Mouse (Mus musculus): ENCODE measurements at regions not wholly inside any gene's neighbourhood (a gene's known extent, or its start where the extent isn't known, plus 50 kb on each side); places are given as distances from the start of the nearest gene placed in this dataset.
"Not testable (repeated sequence)": the region's sequence is repeated elsewhere in the genome, so short reads cannot be mapped to it uniquely, and the experiment has no call there.

DNA sequence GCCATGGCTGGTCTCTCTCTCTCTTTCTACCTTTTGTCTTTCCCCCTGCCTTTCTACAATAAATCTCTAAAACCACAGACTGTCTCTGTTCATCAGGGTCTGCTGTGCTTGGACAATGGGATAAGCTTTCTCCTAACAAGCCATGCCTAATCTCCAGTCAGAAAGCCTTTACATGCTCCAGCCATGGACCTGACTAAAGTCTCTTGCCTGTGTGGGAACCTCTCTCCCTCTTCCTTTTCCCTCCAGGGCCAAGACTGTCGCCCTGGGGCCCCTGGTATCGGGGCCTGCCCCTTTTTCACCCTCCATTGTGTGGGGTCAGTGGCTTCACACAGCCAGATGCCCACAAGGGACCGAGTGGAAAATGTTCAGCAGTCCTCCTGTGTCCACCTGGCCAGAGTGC lies 1151.3 kb upstream of the Prmt6 start:
- TF ChIP-seq MAFK (IDR thresholded peaks at IDR 0.05; ENCODE audit: insufficient read depth, low read depth, low read length), result no peak
- TF ChIP-seq ZNF384 (IDR thresholded peaks at IDR 0.05; ENCODE audit: low read depth, low read length), result no peak
- TF ChIP-seq HCFC1 (IDR thresholded peaks at IDR 0.05; ENCODE audit: borderline replicate concordance, insufficient read depth, low read length), result no peak
- TF ChIP-seq CHD2 (IDR thresholded peaks at IDR 0.05; ENCODE audit: low read depth, low read length), result no peak
- no peak for TF ChIP-seq ZC3H11A (IDR thresholded peaks at IDR 0.05; ENCODE audit: borderline replicate concordance, low read depth, low read length)
- Histone ChIP-seq H3K27ac (ENCODE audit: insufficient read depth, low read depth, low read length, poor library complexity, severe bottlenecking) (no peak overlapping the region), H3K9ac (ENCODE audit: insufficient read depth, low read depth, low read length, poor library complexity, severe bottlenecking) (no peak overlapping the region), H3K9me3 (ENCODE audit: control insufficient read depth, insufficient read depth, low read depth, low read length) (0 out of 2 replicates have a peak, but pooled peaks cover 6% of the 10 kb centered on the region), H3K4me3 (ENCODE audit: insufficient read depth in 1 of 2, low read depth in 1 of 2, low read length in 2 of 2, poor library complexity in 1 of 2, severe bottlenecking in 1 of 2) (no peak overlapping the region), H3K36me3 (ENCODE audit: control insufficient read depth, insufficient read depth, low read length, poor library complexity, severe bottlenecking) (no peaks in the 10 kb centered on the region), H3K4me1 (ENCODE audit: control insufficient read depth in 2 of 2, insufficient read depth in 2 of 2, low read length in 2 of 2, poor library complexity in 1 of 2) (no peaks in the 10 kb centered on the region)
- DNase-seq (ENCODE audit: low read depth, low spot score), result no peak
- in situ Hi-C loops (cut with MboI; ENCODE audit: low sequenced_read_pairs in 2 of 2, unreplicated experiment in 2 of 2), result no loop called here

DNA sequence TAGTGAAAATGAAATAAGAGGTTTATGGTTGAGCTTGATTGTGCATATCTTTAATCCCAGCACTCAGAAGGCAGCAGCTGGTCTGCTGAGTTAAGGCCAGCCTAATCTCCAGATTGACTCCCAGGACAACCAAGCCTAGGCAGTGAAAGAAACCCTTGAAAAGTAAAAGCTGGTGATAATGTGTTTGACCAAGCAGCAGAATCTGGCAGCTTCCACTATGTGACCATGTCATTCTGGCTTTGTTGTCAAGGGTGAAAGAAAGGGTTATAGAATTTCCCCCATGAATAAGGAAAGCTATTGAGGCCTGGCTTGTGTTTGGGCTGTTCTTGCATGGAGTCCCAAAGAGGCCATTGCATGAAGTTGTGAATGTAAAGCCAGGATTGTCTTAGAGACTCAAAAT lies 1142.3 kb upstream of the Prmt6 start:
- H3K9ac ChIP-seq (ENCODE audit: insufficient read depth, low read depth, low read length, poor library complexity, severe bottlenecking), result no peak overlapping the region
- H3K9me3 ChIP-seq (ENCODE audit: control insufficient read depth, insufficient read depth, low read depth, low read length), result no peaks in the 10 kb centered on the region
- no peak overlapping the region for H3K4me3 ChIP-seq (ENCODE audit: insufficient read depth in 1 of 2, low read depth in 1 of 2, low read length in 2 of 2, poor library complexity in 1 of 2, severe bottlenecking in 1 of 2)
- in situ Hi-C loops (cut with MboI; ENCODE audit: low sequenced_read_pairs in 2 of 2, unreplicated experiment in 2 of 2), result no loop called here
- DNase-seq (ENCODE audit: low read depth, low spot score), result no peak
- no peaks in the 10 kb centered on the region for H3K4me1 ChIP-seq (ENCODE audit: control insufficient read depth in 2 of 2, insufficient read depth in 2 of 2, low read length in 2 of 2, poor library complexity in 1 of 2)
- no peak for TF ChIP-seq ZNF384 (IDR thresholded peaks at IDR 0.05; ENCODE audit: low read depth, low read length)
- no peak for TF ChIP-seq CHD2 (IDR thresholded peaks at IDR 0.05; ENCODE audit: low read depth, low read length)
- TF ChIP-seq ZC3H11A (IDR thresholded peaks at IDR 0.05; ENCODE audit: borderline replicate concordance, low read depth, low read length), result no peak
- no peak for TF ChIP-seq HCFC1 (IDR thresholded peaks at IDR 0.05; ENCODE audit: borderline replicate concordance, insufficient read depth, low read length)
- TF ChIP-seq MAFK (IDR thresholded peaks at IDR 0.05; ENCODE audit: insufficient read depth, low read depth, low read length), result no peak
- H3K36me3 ChIP-seq (ENCODE audit: control insufficient read depth, insufficient read depth, low read length, poor library complexity, severe bottlenecking), result no peaks in the 10 kb centered on the region
- H3K27ac ChIP-seq (ENCODE audit: insufficient read depth, low read depth, low read length, poor library complexity, severe bottlenecking), result no peak overlapping the region

DNA sequence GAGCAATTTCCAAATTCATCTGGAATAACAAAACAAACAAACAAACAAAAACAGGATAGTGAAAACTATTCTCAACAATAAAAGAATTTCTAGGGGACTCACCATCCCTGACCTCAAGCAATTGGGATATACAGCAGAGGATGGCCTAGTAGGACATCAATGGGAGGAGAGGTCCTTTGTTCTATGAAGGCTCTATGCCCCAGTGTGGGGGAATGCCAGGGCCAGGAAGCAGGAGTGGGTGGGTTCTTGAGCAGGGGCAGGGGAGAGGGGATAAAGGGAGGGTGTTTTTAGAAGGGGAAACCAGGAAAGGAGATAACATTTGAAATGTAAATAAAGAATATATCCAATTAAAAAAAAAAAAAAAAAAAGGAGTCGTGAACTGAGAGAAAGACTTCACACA lies 1141.9 kb upstream of the Prmt6 start:
- H3K4me1 ChIP-seq (ENCODE audit: control insufficient read depth in 2 of 2, insufficient read depth in 2 of 2, low read length in 2 of 2, poor library complexity in 1 of 2); H3K4me3 ChIP-seq (ENCODE audit: insufficient read depth in 1 of 2, low read depth in 1 of 2, low read length in 2 of 2, poor library complexity in 1 of 2, severe bottlenecking in 1 of 2); in situ Hi-C loops (cut with MboI; ENCODE audit: low sequenced_read_pairs in 2 of 2, unreplicated experiment in 2 of 2); H3K9me3 ChIP-seq (ENCODE audit: control insufficient read depth, insufficient read depth, low read depth, low read length); H3K36me3 ChIP-seq (ENCODE audit: control insufficient read depth, insufficient read depth, low read length, poor library complexity, severe bottlenecking); DNase-seq (ENCODE audit: low read depth, low spot score); H3K9ac ChIP-seq (ENCODE audit: insufficient read depth, low read depth, low read length, poor library complexity, severe bottlenecking); H3K27ac ChIP-seq (ENCODE audit: insufficient read depth, low read depth, low read length, poor library complexity, severe bottlenecking): not testable (repeated sequence)

- no peaks in the 10 kb centered on the region for H3K36me3 ChIP-seq (ENCODE audit: control insufficient read depth, insufficient read depth, low read length, poor library complexity, severe bottlenecking)
- H3K4me1 ChIP-seq (ENCODE audit: control insufficient read depth in 2 of 2, insufficient read depth in 2 of 2, low read length in 2 of 2, poor library complexity in 1 of 2), result no peaks in the 10 kb centered on the region
- no peak for TF ChIP-seq HCFC1 (IDR thresholded peaks at IDR 0.05; ENCODE audit: borderline replicate concordance, insufficient read depth, low read length)
- TF ChIP-seq ZC3H11A (IDR thresholded peaks at IDR 0.05; ENCODE audit: borderline replicate concordance, low read depth, low read length), result no peak
- TF ChIP-seq ZNF384 (IDR thresholded peaks at IDR 0.05; ENCODE audit: low read depth, low read length), result no peak
- no peak overlapping the region for H3K27ac ChIP-seq (ENCODE audit: insufficient read depth, low read depth, low read length, poor library complexity, severe bottlenecking)
- no peak overlapping the region for H3K4me3 ChIP-seq (ENCODE audit: insufficient read depth in 1 of 2, low read depth in 1 of 2, low read length in 2 of 2, poor library complexity in 1 of 2, severe bottlenecking in 1 of 2)
- H3K9ac ChIP-seq (ENCODE audit: insufficient read depth, low read depth, low read length, poor library complexity, severe bottlenecking), result no peak overlapping the region
- no peak for DNase-seq (ENCODE audit: low read depth, low spot score)
- no peaks in the 10 kb centered on the region for H3K9me3 ChIP-seq (ENCODE audit: control insufficient read depth, insufficient read depth, low read depth, low read length)
- in situ Hi-C loops (cut with MboI; ENCODE audit: low sequenced_read_pairs in 2 of 2, unreplicated experiment in 2 of 2), result no loop called here
These were observed 1135.9 kb upstream of the Prmt6 start for GRCm38 (mm10) chr3:111386745-111387144.

DNA sequence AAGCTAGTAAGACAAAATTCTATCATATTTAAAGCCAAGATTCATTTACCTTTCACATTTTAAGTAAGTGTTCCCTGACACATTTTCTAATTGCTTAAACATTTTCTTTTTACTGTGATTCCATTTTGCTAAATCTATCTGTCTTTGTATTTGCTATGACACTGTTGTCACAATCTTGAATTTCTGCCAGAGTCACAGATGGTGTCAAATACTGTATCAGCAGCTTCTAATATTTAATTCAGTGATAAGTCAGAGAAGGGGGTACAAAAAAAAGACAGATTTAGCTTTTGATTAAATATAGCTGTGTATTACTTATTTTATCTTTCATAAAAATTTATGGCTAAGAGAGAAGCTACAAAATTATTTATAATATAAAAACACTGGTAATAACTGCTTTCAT lies 1135.5 kb upstream of the Prmt6 start:
- Histone ChIP-seq H3K4me1 (ENCODE audit: control insufficient read depth in 2 of 2, insufficient read depth in 2 of 2, low read length in 2 of 2, poor library complexity in 1 of 2) (no peaks in the 10 kb centered on the region), H3K9ac (ENCODE audit: insufficient read depth, low read depth, low read length, poor library complexity, severe bottlenecking) (no peak overlapping the region), H3K27ac (ENCODE audit: insufficient read depth, low read depth, low read length, poor library complexity, severe bottlenecking) (no peak overlapping the region), H3K36me3 (ENCODE audit: control insufficient read depth, insufficient read depth, low read length, poor library complexity, severe bottlenecking) (no peaks in the 10 kb centered on the region), H3K9me3 (ENCODE audit: control insufficient read depth, insufficient read depth, low read depth, low read length) (no peaks in the 10 kb centered on the region), H3K4me3 (ENCODE audit: insufficient read depth in 1 of 2, low read depth in 1 of 2, low read length in 2 of 2, poor library complexity in 1 of 2, severe bottlenecking in 1 of 2) (no peak overlapping the region)
- in situ Hi-C loops (cut with MboI; ENCODE audit: low sequenced_read_pairs in 2 of 2, unreplicated experiment in 2 of 2), result no loop called here
- TF ChIP-seq ZC3H11A (IDR thresholded peaks at IDR 0.05; ENCODE audit: borderline replicate concordance, low read depth, low read length) (no peak), HCFC1 (IDR thresholded peaks at IDR 0.05; ENCODE audit: borderline replicate concordance, insufficient read depth, low read length) (no peak), ZNF384 (IDR thresholded peaks at IDR 0.05; ENCODE audit: low read depth, low read length) (no peak), CHD2 (IDR thresholded peaks at IDR 0.05; ENCODE audit: low read depth, low read length) (no peak), MAFK (IDR thresholded peaks at IDR 0.05; ENCODE audit: insufficient read depth, low read depth, low read length) (no peak)
- DNase-seq (ENCODE audit: low read depth, low spot score), result no peak

All from ES-E14 (cell line).